Mouse (Mus musculus) cerebellum, adult 11 months (tissue): ENCODE results near the gene Hist1h4h.
"Not testable (repeated sequence)": the region's sequence is repeated elsewhere in the genome, so short reads cannot be mapped to it uniquely, and the experiment has no call there.

Experiments
- DNase-seq: peaks from one replicate; pipeline ENCODE4 v3.0.0; 2022

The Hist1h4h gene

GRCm38 (mm10) chr13:23555839-23556416 lies 25.1 kb downstream of the Hist1h4h start:
- peak; percentile 54 for DNase-seq

GRCm38 (mm10) chr13:23556906-23557305 lies 26.1 kb downstream of the Hist1h4h start:
- no peak for DNase-seq

- not testable (repeated sequence) for DNase-seq
These were observed 29.8 kb downstream of the Hist1h4h start for GRCm38 (mm10) chr13:23560699-23561098.

- DNase-seq: not testable (repeated sequence)
These were observed 30.7 kb downstream of the Hist1h4h start for GRCm38 (mm10) chr13:23561531-23561882.

GRCm38 (mm10) chr13:23561883-23562659 lies 31.2 kb downstream of the Hist1h4h start, which contains the start of gene Hist1h3e:
TSS of gene Hist1h3e (minus strand) at chr13:23562369.
- DNase-seq: peak; percentile 90

- DNase-seq: no peak
These were observed 32.0 kb downstream of the Hist1h4h start for GRCm38 (mm10) chr13:23562699-23563462.

- no peak for DNase-seq
These were observed 33.6 kb downstream of the Hist1h4h start for GRCm38 (mm10) chr13:23564482-23564881.

GRCm38 (mm10) chr13:23570261-23571021 lies 39.6 kb downstream of the Hist1h4h start:
- DNase-seq: not testable (repeated sequence)

- peak; percentile 43 for DNase-seq
These were observed 40.2 kb downstream of the Hist1h4h start, which contains the start of the genes Hist1h2ae and Hist1h2bg for GRCm38 (mm10) chr13:23571022-23571503. TSS of gene Hist1h2ae (minus strand) at chr13:23571220. TSS of gene Hist1h2bg (plus strand) at chr13:23571396.

- DNase-seq: not testable (repeated sequence)
These were observed 40.8 kb downstream of the Hist1h4h start for GRCm38 (mm10) chr13:23571504-23572217.

- no peak for DNase-seq
These were observed 41.6 kb downstream of the Hist1h4h start for GRCm38 (mm10) chr13:23572218-23573033.

- not testable (repeated sequence) for DNase-seq
These were observed 42.4 kb downstream of the Hist1h4h start for GRCm38 (mm10) chr13:23573034-23573897.

GRCm38 (mm10) chr13:23573898-23574524 lies 43.2 kb downstream of the Hist1h4h start, which contains the start of the genes Hist1h2bf and Hist1h2ad:
TSS of gene Hist1h2bf (minus strand) at chr13:23574196.
TSS of gene Hist1h2ad (plus strand) at chr13:23574381.
- DNase-seq: peak; percentile 63

- DNase-seq: not testable (repeated sequence)
These were observed 43.8 kb downstream of the Hist1h4h start for GRCm38 (mm10) chr13:23574546-23575170.

- DNase-seq: no peak
These were observed 44.5 kb downstream of the Hist1h4h start, which contains the start of gene Hist1h3d for GRCm38 (mm10) chr13:23575271-23575851. TSS of gene Hist1h3d (plus strand) at chr13:23575763.

GRCm38 (mm10) chr13:23575864-23576313 lies 45.0 kb downstream of the Hist1h4h start:
- DNase-seq: not testable (repeated sequence)

GRCm38 (mm10) chr13:23576351-23576881 lies 45.6 kb downstream of the Hist1h4h start:
- no peak for DNase-seq
